Mouse (Mus musculus) left cerebral cortex, postnatal 10 days (tissue): Measurements from ENCODE around the gene Gm3183. TPM values are rescaled to one million over a fixed set of nuclear protein-coding genes. Genes with fewer than 3 reads are reported as not detected.
"Not testable (repeated sequence)": the region's sequence is repeated elsewhere in the genome, so short reads cannot be mapped to it uniquely, and the experiment has no call there.

Experiments used
- DNase-seq, 2 experiments: peaks; one replicate each; pipeline ENCODE4 v3.0.0; 2021 to 2022; ENCODE audit warnings: low spot score in 2 of 2, mixed read lengths in 1 of 2; ENCODE audit errors: extremely low spot score in 1 of 2
- intact Hi-C: fragments of 180-260 bp; cut with DNase I; formaldehyde crosslinking; loops from one replicate; pipeline ENCODE4 v1.15.1; 2025
- total RNA-seq, 2 experiments: library from RNA; stranded (reverse); gene quantifications; 2 replicates each; pipeline ENCODE4 v1.2.3; 2021

The Gm3183 gene
- total RNA-seq: not detected

- intact Hi-C loops, DNase-seq: not testable (repeated sequence)
Observed at GRCm38 (mm10) chr5:94865136-94865535, at the start of gene Gm3183. Gene Gm3183 (plus strand): TSS chr5:94865436.

Other genes starting within 250 kb of the Gm3183 start
- not detected for gene Gm3147, start 249.1 kb upstream of the Gm3183 start, total RNA-seq
- gene Gm6509, start 241.5 kb upstream of the Gm3183 start, total RNA-seq: not detected
- gene Gm6205, start 217.1 kb upstream of the Gm3183 start, total RNA-seq: not detected
- not detected for gene Gm6367, start 123.2 kb downstream of the Gm3183 start, total RNA-seq
- not detected for gene Gm7942, start 241.5 kb downstream of the Gm3183 start, total RNA-seq